Mouse (Mus musculus) bone marrow macrophage, adult 2 months (primary cell): ENCODE measurements at regions not wholly inside any gene's neighbourhood (a gene's known extent, or its start where the extent isn't known, plus 50 kb on each side); places are given as distances from the start of the nearest gene placed in this dataset.

ENCODE experiments used
- CTCF ChIP-seq: IDR thresholded peaks from 2 replicates; pipeline ENCODE4 v1.5.1; 2012; ENCODE audit warnings: low read depth, mild to moderate bottlenecking, low read length, moderate library complexity
- POLR2A ChIP-seq: IDR thresholded peaks from 2 replicates; pipeline ENCODE4 v1.6.1; 2012; ENCODE audit warnings: mild to moderate bottlenecking, low read depth, low read length, borderline replicate concordance

DNA sequence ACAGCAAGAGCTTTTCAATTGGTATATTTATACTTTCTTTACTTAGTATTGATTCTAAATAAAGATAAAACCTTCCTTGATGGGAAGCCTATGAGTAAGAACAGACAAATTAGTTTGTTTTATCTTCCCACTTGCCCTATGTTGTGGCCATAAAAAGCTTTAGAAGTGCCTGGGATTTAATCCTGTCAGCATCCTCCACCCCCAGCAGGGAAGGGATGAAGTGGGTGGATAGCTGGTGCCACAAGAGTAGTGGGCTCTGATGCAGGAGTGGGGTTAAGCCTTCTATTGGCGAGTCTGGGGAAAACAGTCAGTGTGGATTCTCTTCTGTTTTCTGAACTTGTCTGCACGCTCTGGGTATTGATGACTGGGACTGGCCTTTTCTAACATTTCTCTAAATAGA lies 227.7 kb downstream of the Gm7489 start:
- no peak for TF ChIP-seq CTCF
- TF ChIP-seq POLR2A: no peak
